Mouse (Mus musculus) neutrophil, adult 5-6 weeks (primary cell): ENCODE results near the gene Zdhhc19. TPM values are rescaled to one million over a fixed set of nuclear protein-coding genes. Genes with fewer than 3 reads are reported as not detected.
"Not testable (repeated sequence)": the region's sequence is repeated elsewhere in the genome, so short reads cannot be mapped to it uniquely, and the experiment has no call there.

ENCODE experiments used
- ATAC-seq: fragments of 151-379, 151-347 bp; 2 replicates; pipeline ENCODE4 v1.8.0; 2017; ENCODE audit warnings: mild to moderate bottlenecking, moderate TSS enrichment; ENCODE audit not compliant: insufficient number of reproducible peaks, poor library complexity, low FRiP score, severe bottlenecking; ENCODE audit errors: extremely low read depth
- total RNA-seq: library from RNA; stranded (forward); fragments of 200-1000 nt; gene quantifications from 2 replicates; pipeline ENCODE4 v1.2.3, GENCODE M21; 2017

The Zdhhc19 gene
- total RNA-seq, 1 experiment from 2014 or later = not detected

- no peak for ATAC-seq
These were observed 10.9 kb upstream of the Zdhhc19 start for GRCm38 (mm10) chr16:32485209-32485608.

- ATAC-seq = no peak
These were observed 10.0 kb upstream of the Zdhhc19 start for GRCm38 (mm10) chr16:32486046-32486445.

- ATAC-seq = no peak
These were observed 8.6 kb upstream of the Zdhhc19 start, which contains the start of gene Slc51a for GRCm38 (mm10) chr16:32487234-32488111. TSS of gene Slc51a (minus strand) at chr16:32487879.

GRCm38 (mm10) chr16:32488939-32489338 lies 7.1 kb upstream of the Zdhhc19 start:
- ATAC-seq = no peak

- ATAC-seq = not testable (repeated sequence)
These were observed 1.7 kb upstream of the Zdhhc19 start for GRCm38 (mm10) chr16:32494371-32494770.

GRCm38 (mm10) chr16:32498996-32499395 lies 2.9 kb downstream of the Zdhhc19 start:
- no peak for ATAC-seq

GRCm38 (mm10) chr16:32499430-32500037 lies 3.5 kb downstream of the Zdhhc19 start:
- ATAC-seq = peak; percentile 77

GRCm38 (mm10) chr16:32501459-32501858 lies 5.4 kb downstream of the Zdhhc19 start:
- no peak for ATAC-seq

- no peak for ATAC-seq
These were observed 6.7 kb downstream of the Zdhhc19 start for GRCm38 (mm10) chr16:32502621-32503335.

- ATAC-seq = no peak
These were observed 7.6 kb downstream of the Zdhhc19 start for GRCm38 (mm10) chr16:32503633-32504032.

GRCm38 (mm10) chr16:32506298-32506697 lies 10.2 kb downstream of the Zdhhc19 start:
- no peak for ATAC-seq

GRCm38 (mm10) chr16:32506868-32507267 lies 10.8 kb downstream of the Zdhhc19 start:
- ATAC-seq = no peak

GRCm38 (mm10) chr16:32507407-32507806 lies 11.3 kb downstream of the Zdhhc19 start:
- peak; percentile 75 for ATAC-seq

- ATAC-seq = no peak
These were observed 12.0 kb downstream of the Zdhhc19 start for GRCm38 (mm10) chr16:32508035-32508434.

GRCm38 (mm10) chr16:32508506-32509065 lies 12.5 kb downstream of the Zdhhc19 start:
- ATAC-seq = no peak

GRCm38 (mm10) chr16:32509066-32509942 lies 13.2 kb downstream of the Zdhhc19 start:
- ATAC-seq = no peak

- ATAC-seq = no peak
These were observed 14.6 kb downstream of the Zdhhc19 start for GRCm38 (mm10) chr16:32510399-32511337.
